Mouse (Mus musculus) frontal cortex, postnatal 36 days (tissue): ENCODE results near the gene Pilrb2.
A peak's percentile ranks its signal among the peaks of the same experiment; 100 is the strongest.
"Not testable (repeated sequence)": the region's sequence is repeated elsewhere in the genome, so short reads cannot be mapped to it uniquely, and the experiment has no call there.

Source experiments
- DNase-seq, 2 experiments: peaks; one replicate each; pipeline ENCODE4 v3.0.0; 2022; ENCODE audit warnings: low spot score in 2 of 2

The Pilrb2 gene

GRCm38 (mm10) chr5:137871644-137872380, at the start of gene Pilrb2:
Pilrb2 (minus strand) TSS chr5:137871815.
- not testable (repeated sequence) for DNase-seq

GRCm38 (mm10) chr5:137915550-137915949, 43.9 kb upstream of the Pilrb2 start:
- DNase-seq, result no peak

GRCm38 (mm10) chr5:137914508-137914907, 42.9 kb upstream of the Pilrb2 start:
- no peak for DNase-seq

GRCm38 (mm10) chr5:137909564-137910262, 38.1 kb upstream of the Pilrb2 start:
- DNase-seq, result no peak

GRCm38 (mm10) chr5:137897812-137898211, 26.2 kb upstream of the Pilrb2 start:
- no peak for DNase-seq

DNA sequence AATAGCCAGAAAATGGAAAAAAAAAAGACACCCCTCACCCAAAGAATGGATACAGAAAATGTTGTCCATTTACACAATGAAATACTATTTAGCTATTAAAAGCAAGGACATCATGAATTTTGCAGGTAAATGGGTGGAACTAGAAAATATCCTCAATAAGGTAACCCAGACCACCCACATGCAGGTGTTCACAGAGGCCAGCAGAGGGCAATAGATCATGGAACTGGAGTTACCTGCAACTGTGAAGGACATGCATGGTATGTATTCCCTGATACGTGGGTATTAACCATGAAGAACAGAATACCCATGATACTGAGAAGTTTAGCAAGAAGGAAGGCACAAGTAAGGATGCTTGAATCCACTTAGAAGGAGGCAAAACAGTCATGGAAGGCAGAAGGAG, 21.3 kb upstream of the Pilrb2 start:
- no peak for DNase-seq

DNA sequence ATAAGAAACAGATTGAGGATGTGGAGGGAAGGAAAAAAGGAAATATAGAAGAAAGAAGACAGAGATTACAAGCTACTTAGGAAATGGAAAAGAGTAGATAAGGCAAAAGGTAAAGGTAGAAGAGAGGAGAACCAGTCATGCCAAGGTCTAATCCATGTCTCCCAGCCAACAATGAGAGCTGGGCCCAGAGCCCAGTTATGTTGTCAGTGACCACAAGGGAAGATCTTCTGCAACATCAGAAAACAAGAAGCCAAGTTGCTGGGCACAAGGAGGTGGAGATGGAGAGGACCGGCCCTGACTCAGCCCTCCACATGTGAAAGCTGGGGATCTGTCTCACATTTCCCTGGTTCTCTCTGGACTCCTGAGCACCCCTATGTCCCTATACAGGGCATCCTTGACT, 16.1 kb upstream of the Pilrb2 start:
- no peak for DNase-seq

GRCm38 (mm10) chr5:137885894-137886293, 14.3 kb upstream of the Pilrb2 start:
- DNase-seq, result peak; percentile 37 to 67

GRCm38 (mm10) chr5:137883345-137883744, 11.7 kb upstream of the Pilrb2 start:
- no peak for DNase-seq

- DNase-seq, result no peak
Measured at GRCm38 (mm10) chr5:137882922-137883321, 11.3 kb upstream of the Pilrb2 start.

DNA sequence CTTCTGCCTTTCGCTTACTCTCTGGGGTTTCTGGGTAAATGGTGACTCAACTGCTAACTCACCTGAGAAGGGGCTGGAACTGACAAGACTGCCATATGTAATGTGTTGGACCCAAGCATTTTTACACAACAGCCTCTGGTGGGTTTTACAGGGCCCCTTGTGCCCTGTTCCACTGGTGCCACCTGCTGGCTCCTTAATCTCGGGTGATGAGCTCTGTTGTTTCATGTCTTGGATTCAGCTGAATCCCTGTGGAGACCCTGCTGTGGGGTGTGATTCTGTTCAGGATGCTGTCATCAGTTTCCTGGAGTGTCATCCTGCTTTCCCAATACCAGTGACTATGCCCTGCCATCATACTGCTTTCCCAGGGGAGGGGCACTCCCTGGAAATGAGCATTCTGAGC, 6.2 kb upstream of the Pilrb2 start:
- peak; percentile 2 to 11 for DNase-seq

DNA sequence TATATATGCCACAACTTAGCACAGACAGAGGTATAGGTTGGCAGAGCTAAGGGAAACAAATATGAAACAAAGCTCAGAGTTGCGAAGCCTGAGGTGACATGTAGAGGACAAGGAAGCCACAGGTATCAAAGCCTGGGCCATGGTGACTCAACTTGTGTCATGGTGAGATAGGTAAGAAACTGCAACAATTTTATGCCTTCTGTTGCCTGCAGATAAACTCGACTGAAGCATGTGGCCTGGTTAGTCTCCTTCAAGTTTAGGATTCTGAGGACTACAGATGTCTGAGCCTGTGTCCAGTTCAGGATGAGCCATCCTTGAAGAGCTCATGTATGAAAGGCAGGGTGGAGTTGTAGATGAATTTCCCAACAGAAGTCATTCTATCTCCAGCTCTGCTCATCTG, 3.4 kb upstream of the Pilrb2 start:
- DNase-seq, result no peak

DNA sequence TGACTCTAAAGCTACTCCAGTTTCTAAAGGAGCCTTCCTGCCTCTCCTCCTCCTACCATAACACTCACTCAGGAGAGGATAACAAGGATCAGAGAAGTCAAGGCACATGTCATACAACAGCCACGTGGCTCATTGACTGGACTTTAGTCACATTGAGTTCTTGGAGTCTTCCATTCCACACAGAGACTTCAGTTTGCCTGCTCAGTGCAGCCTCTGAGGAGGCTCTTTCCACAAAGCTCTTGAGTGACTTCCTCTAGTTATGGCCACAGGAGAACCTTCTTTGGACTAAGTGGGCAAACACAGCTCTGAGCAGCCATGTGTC, 727 bp upstream of the Pilrb2 start:
- DNase-seq, result not testable (repeated sequence)

GRCm38 (mm10) chr5:137868600-137868999, 3.0 kb downstream of the Pilrb2 start:
- DNase-seq, result not testable (repeated sequence)

DNA sequence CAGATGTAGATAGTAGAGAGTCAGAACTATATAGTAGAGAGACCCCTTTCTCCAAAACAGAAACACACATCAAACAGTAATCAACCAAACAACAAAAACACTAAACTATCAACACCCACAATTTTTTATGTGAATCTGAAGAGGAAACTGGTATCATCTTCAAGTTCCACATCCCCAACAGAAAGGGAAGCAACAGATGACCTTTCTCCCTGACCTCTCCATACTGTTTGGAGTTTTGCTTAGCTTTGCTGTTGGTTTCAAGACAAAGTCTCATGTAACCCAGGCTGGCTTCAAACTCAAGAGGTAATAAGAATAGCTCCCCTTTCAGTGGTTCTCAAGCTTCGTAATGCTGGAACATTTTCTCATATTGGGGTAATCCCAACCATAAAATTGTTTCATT, 7.6 kb downstream of the Pilrb2 start:
- DNase-seq, result not testable (repeated sequence)

DNA sequence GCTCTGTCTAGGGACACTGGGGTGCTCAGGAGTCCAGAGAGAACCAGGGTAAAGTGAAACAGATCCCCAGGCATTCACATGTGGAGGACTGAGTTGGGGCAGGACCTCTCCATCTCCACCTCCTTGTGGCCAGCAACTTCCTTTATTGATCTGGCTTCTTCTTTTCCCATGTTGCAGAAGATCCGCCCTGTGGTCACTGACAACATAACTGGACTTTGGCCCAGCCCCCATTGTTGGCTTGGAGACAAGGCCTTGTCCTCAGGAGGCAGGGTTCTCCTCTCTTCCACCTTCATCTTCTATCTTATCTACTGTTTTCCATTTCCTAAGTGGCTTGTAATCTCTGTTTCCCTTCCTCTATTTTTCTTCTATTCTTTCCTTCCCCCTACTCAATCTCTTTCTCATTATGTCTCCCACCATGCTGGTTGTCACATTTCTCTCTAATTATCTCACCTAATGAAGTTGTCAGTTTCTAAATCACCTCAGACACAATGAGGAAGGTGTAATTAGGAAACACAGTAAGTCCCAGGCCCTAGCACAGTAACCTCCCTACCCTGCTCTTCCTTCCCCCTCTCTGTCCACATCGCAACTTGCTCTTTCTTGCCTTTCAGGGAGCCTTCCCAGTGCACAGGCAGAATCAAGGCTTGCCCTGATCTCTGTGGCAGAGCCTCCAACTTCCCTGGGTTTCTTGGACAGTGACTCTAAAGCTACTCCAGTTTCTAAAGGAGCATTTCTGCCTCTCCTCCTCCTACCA, 13.5 kb downstream of the Pilrb2 start, which contains the start of gene Pilrb1:
Gene Pilrb1, minus strand, starts transcription at position 147 of the 751 bp plus-strand sequence.
- not testable (repeated sequence) for DNase-seq

GRCm38 (mm10) chr5:137856870-137857269, 14.7 kb downstream of the Pilrb2 start:
- not testable (repeated sequence) for DNase-seq

DNA sequence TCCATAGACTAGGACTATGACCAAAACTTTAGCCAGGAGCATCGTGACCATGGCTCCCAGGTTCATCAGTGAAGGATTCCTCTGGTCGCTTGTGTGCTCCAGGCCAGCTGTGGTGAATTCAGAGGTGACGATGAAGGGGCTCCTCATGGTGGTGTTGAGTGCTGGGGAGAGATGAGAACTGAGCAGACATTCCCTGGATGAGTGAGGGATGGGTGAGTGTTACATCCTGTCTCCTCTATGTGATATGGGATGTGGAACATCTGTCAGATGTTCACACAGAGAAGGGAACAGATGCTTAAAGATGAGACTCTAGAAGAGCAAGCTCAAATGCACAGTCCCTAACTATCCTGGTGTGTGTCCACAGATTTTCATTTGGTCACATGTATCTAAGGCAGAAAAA, 16.7 kb downstream of the Pilrb2 start:
- DNase-seq, result not testable (repeated sequence)

DNA sequence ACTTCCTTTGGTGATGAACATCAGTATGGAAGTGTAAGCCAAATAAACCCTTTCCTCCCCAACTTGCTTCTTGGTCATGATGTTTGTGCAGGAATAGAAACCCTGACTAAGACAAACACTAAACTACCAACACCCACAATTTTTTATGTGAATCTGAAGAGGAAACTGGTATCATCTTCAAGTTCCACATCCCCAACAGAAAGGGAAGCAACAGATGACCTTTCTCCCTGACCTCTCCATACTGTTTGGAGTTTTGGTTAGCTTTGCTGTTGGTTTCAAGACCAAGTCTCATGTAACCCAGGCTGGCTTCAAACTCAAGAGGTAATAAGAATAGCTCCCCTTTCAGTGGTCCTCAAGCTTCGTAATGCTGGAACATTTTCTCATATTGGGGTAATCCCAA, 21.3 kb downstream of the Pilrb2 start:
- DNase-seq, result not testable (repeated sequence)

GRCm38 (mm10) chr5:137837110-137837509, 34.5 kb downstream of the Pilrb2 start:
- DNase-seq, result not testable (repeated sequence)

DNA sequence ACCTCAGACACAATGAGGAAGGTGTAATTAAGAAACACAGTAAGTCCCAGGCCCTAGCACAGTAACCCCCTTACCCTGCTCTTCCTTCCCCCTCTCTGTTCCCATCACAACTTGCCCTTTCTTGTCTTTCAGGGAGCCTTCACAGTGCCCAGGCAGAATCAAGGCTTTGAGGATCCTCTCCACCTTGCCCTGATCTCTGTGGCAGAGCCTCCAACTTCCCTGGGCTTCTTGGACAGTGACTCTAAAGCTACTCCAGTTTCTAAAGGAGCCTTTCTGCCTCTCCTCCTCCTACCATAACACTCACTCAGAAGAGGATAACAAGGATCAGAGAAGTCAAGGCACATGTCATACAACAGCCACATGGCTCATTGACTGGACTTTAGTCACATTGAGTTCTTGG, 35.0 kb downstream of the Pilrb2 start:
- DNase-seq, result no peak

GRCm38 (mm10) chr5:137835966-137836520, 35.6 kb downstream of the Pilrb2 start, which contains the start of gene Pilra:
Pilra (minus strand) TSS chr5:137836281.
- DNase-seq, result not testable (repeated sequence)
